Mouse (Mus musculus): ENCODE measurements at regions not wholly inside any gene's neighbourhood (a gene's known extent, or its start where the extent isn't known, plus 50 kb on each side); places are given as distances from the start of the nearest gene placed in this dataset.

DNA sequence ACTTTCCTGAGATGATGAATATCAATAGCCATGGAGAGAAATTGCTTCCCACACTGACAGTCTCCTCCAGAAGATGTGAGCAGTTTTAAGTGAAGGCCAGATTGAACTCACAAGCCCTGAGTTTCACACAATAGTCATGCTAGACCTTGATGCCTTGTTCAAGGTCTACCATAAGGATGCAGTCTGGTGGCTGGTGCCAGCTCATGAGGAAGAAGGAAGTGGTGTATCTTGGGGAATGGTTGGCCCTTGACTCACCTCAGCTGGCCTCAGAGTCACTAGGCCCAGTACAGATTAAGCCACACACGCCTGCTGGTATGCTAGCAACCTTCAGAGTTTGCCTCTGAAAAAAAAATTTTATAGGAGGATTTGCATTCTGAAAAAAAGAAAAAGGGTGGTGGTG lies 192.4 kb upstream of the Sox2 start:
- no peak overlapping the region for H3K27ac ChIP-seq (ENCODE audit: low read depth)
- no peak overlapping the region for H3K4me3 ChIP-seq (ENCODE audit: low read depth, low read length)
- no peak overlapping the region for H3K9ac ChIP-seq (replicated peaks; ENCODE audit: low read depth, low read length)
- H3K27me3 ChIP-seq (ENCODE audit: control insufficient read depth, insufficient read depth, low read length) = no peaks in the 10 kb centered on the region
- no peaks in the 10 kb centered on the region for H3K36me3 ChIP-seq (replicated peaks; ENCODE audit: control insufficient read depth, insufficient read depth, low read length)
- ATAC-seq (ENCODE audit: insufficient read depth, low read depth) = no peak
- H3K4me1 ChIP-seq (ENCODE audit: control insufficient read depth, insufficient read depth) = 0 out of 2 replicates have a peak, but pooled peaks cover 6% of the 10 kb centered on the region
- no peak for TF ChIP-seq EP300 (IDR thresholded peaks at IDR 0.05; ENCODE audit: low read depth)
- no peak for TF ChIP-seq CTCF (IDR thresholded peaks at IDR 0.05; ENCODE audit: low read depth)
- 65% methylated on average over 1 of the region's 1 CpGs for WGBS
- H3K4me2 ChIP-seq (ENCODE audit: low read depth, low read length) = no peak overlapping the region
- no peak for DNase-seq (ENCODE audit: low spot score)
- no peaks in the 10 kb centered on the region for H3K9me3 ChIP-seq (replicated peaks; ENCODE audit: control insufficient read depth, low read length)

DNA sequence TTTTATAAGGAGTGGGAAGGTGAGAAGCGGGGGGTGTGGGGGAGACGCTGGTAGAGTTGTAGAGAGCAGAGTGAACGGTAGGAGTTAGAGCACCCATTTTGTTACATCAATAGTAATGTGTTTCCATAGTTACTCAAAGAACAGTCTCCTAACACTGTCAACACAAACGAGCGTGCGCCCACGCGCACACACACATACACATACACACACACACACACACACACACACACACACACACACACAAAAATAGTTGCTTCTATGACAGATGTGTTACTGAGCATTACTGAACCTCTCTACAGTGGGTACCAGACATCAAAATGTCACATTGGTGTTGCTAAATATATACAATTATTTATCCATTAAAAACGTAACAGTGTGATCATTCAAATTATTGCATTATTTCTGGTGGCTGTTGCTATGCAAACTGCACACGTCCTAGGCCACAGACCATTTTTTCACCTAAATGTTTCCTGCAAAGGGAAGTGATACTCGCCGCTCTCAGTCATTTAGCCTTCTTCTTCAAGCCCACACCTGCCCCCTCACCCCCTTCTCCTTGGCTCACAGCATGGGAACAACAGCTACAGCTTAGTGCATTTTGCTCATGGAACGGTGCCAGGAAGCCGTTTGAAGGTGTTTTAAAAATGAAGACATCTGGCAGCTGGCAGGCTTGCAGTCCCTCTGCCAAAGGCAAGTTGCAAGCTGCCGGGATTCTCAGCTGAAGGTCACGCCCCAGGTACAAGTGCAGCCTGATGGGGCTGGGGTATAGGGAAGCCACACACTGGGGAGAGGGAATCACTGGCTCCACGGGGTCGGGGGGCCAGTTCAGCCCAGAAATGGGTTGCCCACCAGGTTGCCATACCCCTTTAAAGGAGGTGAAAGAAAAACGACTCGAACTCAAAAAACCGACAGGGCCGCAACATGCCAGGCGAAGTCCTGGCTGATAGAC lies 193.4 kb upstream of the Sox2 start:
- H3K9me3 ChIP-seq (replicated peaks; ENCODE audit: control insufficient read depth, low read length) = no peaks in the 10 kb centered on the region
- H3K4me1 ChIP-seq (ENCODE audit: control insufficient read depth, insufficient read depth) = 0 out of 2 replicates have a peak, but pooled peaks cover 6% of the 10 kb centered on the region
- H3K9ac ChIP-seq (replicated peaks; ENCODE audit: low read depth, low read length) = no peak overlapping the region
- no peaks in the 10 kb centered on the region for H3K36me3 ChIP-seq (replicated peaks; ENCODE audit: control insufficient read depth, insufficient read depth, low read length)
- no peaks in the 10 kb centered on the region for H3K27me3 ChIP-seq (ENCODE audit: control insufficient read depth, insufficient read depth, low read length)
- H3K4me3 ChIP-seq (ENCODE audit: low read depth, low read length) = no peak overlapping the region
- WGBS = 51% methylated on average over 23 of the region's 23 CpGs
- no peak overlapping the region for H3K27ac ChIP-seq (ENCODE audit: low read depth)
- H3K4me2 ChIP-seq (ENCODE audit: low read depth, low read length) = no peak overlapping the region
- ATAC-seq (ENCODE audit: insufficient read depth, low read depth) (peak; percentile 70), DNase-seq (ENCODE audit: low spot score) (peak; percentile 30)
- no peak for TF ChIP-seq CTCF (IDR thresholded peaks at IDR 0.05; ENCODE audit: low read depth)
- no peak for TF ChIP-seq EP300 (IDR thresholded peaks at IDR 0.05; ENCODE audit: low read depth)

DNA sequence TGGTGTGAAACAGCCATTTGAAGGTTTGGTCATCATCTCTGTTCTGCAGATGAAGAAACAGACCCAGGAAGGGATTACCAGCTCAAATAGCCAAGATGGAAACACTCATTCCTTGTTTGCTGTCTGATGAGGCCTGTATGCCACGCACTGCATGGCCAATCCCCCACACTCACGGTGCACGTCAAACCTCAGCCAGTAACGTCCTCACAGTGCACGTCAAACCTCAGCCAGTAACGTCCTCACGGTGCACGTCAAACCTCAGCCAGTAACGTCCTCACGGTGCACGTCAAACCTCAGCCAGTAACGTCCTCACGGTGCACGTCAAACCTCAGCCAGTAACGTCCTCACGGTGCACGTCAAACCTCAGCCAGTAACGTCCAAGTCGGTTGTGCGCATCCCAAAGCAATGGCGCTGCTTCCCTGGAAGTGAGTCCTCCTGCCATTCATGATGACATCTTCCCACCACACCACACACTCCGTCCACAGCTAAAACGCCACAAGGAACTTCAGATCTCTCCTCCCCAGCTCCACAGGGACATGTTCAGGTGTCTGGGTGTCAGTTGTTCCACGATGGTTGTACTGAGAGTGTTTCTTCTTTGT lies 196.1 kb upstream of the Sox2 start:
- no peaks in the 10 kb centered on the region for H3K27me3 ChIP-seq (ENCODE audit: control insufficient read depth, insufficient read depth, low read length)
- H3K27ac ChIP-seq (ENCODE audit: low read depth) = no peak overlapping the region
- H3K4me3 ChIP-seq (ENCODE audit: low read depth, low read length) = no peak overlapping the region
- WGBS = 85% methylated on average over 21 of the region's 24 CpGs
- H3K9ac ChIP-seq (replicated peaks; ENCODE audit: low read depth, low read length) = no peak overlapping the region
- H3K36me3 ChIP-seq (replicated peaks; ENCODE audit: control insufficient read depth, insufficient read depth, low read length) = no peaks in the 10 kb centered on the region
- no peaks in the 10 kb centered on the region for H3K9me3 ChIP-seq (replicated peaks; ENCODE audit: control insufficient read depth, low read length)
- DNase-seq (ENCODE audit: low spot score) = no peak
- ATAC-seq (ENCODE audit: insufficient read depth, low read depth) = no peak
- no peak overlapping the region for H3K4me2 ChIP-seq (ENCODE audit: low read depth, low read length)
- 0 out of 2 replicates have a peak, but pooled peaks cover 6% of the 10 kb centered on the region for H3K4me1 ChIP-seq (ENCODE audit: control insufficient read depth, insufficient read depth)
- TF ChIP-seq EP300 (IDR thresholded peaks at IDR 0.05; ENCODE audit: low read depth) (no peak), CTCF (IDR thresholded peaks at IDR 0.05; ENCODE audit: low read depth) (no peak)

DNA sequence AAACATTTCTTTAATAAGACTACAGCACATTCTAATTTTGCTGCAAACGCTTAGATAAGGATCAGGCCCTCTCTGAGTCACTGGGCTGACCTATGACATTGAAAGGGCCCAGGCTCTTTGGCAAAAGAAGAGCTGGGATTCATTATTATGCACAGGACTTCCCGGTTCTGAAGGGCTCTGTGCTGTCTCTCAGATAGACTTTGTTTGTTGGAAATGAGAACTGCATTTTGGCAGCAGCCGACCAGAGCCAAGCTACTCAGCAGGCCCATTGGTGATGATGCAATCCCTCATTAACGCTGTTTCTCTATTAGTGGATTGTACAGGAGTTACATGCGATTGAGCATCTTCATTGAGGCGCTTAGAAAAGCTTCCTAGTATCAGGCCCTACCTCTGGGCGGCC lies 204.9 kb upstream of the Sox2 start:
- ATAC-seq (ENCODE audit: insufficient read depth, low read depth) = no peak

DNA sequence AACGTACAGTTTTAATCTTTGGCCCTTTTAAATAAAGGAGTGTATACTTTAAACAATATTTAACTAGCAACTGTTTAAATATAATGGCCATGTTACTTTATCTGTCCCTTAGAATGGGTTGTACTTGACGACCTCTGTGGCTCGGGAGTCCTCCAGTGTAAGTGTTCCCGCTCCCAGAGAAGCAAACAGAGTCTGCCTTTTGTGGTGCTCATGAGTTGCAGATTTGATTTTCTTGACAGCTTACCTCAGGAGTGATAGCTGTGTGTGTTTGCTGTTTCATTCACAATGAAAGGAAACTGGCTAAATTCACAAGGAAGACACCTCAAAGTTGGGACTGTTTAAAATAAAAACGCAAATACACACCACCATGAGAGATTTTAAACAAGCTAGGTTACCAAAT lies 205.4 kb upstream of the Sox2 start:
- WGBS = 50% methylated on average over 5 of the region's 5 CpGs
- Histone ChIP-seq H3K27me3 (ENCODE audit: control insufficient read depth, insufficient read depth, low read length) (no peaks in the 10 kb centered on the region), H3K4me1 (ENCODE audit: control insufficient read depth, insufficient read depth) (no peaks in the 10 kb centered on the region), H3K27ac (ENCODE audit: low read depth) (no peak overlapping the region), H3K4me3 (ENCODE audit: low read depth, low read length) (no peak overlapping the region), H3K9me3 (replicated peaks; ENCODE audit: control insufficient read depth, low read length) (no peaks in the 10 kb centered on the region), H3K36me3 (replicated peaks; ENCODE audit: control insufficient read depth, insufficient read depth, low read length) (no peaks in the 10 kb centered on the region), H3K4me2 (ENCODE audit: low read depth, low read length) (no peak overlapping the region), H3K9ac (replicated peaks; ENCODE audit: low read depth, low read length) (no peak overlapping the region)
- TF ChIP-seq EP300 (IDR thresholded peaks at IDR 0.05; ENCODE audit: low read depth) = no peak
- TF ChIP-seq CTCF (IDR thresholded peaks at IDR 0.05; ENCODE audit: low read depth) = no peak
- no peak for ATAC-seq (ENCODE audit: insufficient read depth, low read depth)
- no peak for DNase-seq (ENCODE audit: low spot score)

More for the DNA sequence above, 204.9 kb upstream of the Sox2 start:
- H3K4me1 ChIP-seq (ENCODE audit: control insufficient read depth, insufficient read depth) = no peaks in the 10 kb centered on the region
- TF ChIP-seq EP300 (IDR thresholded peaks at IDR 0.05; ENCODE audit: low read depth) (no peak), CTCF (IDR thresholded peaks at IDR 0.05; ENCODE audit: low read depth) (no peak)
- WGBS = 56% methylated on average over 7 of the region's 7 CpGs
- H3K9ac ChIP-seq (replicated peaks; ENCODE audit: low read depth, low read length) = no peak overlapping the region
- no peaks in the 10 kb centered on the region for H3K9me3 ChIP-seq (replicated peaks; ENCODE audit: control insufficient read depth, low read length)
- H3K4me3 ChIP-seq (ENCODE audit: low read depth, low read length) = no peak overlapping the region
- H3K27ac ChIP-seq (ENCODE audit: low read depth) = no peak overlapping the region
- no peak overlapping the region for H3K4me2 ChIP-seq (ENCODE audit: low read depth, low read length)
- H3K27me3 ChIP-seq (ENCODE audit: control insufficient read depth, insufficient read depth, low read length) = no peaks in the 10 kb centered on the region
- no peaks in the 10 kb centered on the region for H3K36me3 ChIP-seq (replicated peaks; ENCODE audit: control insufficient read depth, insufficient read depth, low read length)
- no peak for DNase-seq (ENCODE audit: low spot score)
